Mouse (Mus musculus) Patski (cell line): ENCODE results near the gene Rer1. TPM values are rescaled to one million over a fixed set of nuclear protein-coding genes. Genes with fewer than 3 reads are reported as not detected.

Experiments used
- ATAC-seq: fragments of 100-300 bp; one replicate; pipeline ENCODE4 v1.8.0; 2021
- CTCF ChIA-PET: fragments of 350-600 bp; sonication (Branson Sonifier 250); formaldehyde crosslinking; loops from one replicate; lab custom pipeline; 2022; ENCODE audit warnings: inconsistent platforms; lab: Charles Lee
- POLR2A ChIA-PET: fragments of 350-600 bp; sonication (Branson Sonifier 250); formaldehyde crosslinking; loops from one replicate; lab custom pipeline; 2022; ENCODE audit warnings: antibody characterized with exemption, inconsistent platforms; lab: Charles Lee
- DNase-seq: peaks from one replicate; pipeline ENCODE4 v3.0.0-alpha.2; 2011; ENCODE audit warnings: low read depth, low spot score
- H3K27me3 ChIP-seq: fragments of 371-371 bp; one replicate; pipeline ENCODE4 v1.5.1; 2021
- CTCF ChIP-seq: fragments of 100-300 bp; IDR thresholded peaks from one replicate; pipeline ENCODE4 v1.5.1; 2021
- in situ Hi-C: fragments of 300-500 bp; cut with MboI; formaldehyde crosslinking; loops from 3 replicates; pipeline ENCODE4 v1.11.1; 2018; ENCODE audit warnings: low pct_unique_long_range_greater_than_20kb, mixed read lengths
- polyA plus RNA-seq: library from polyadenylated mRNA; unstranded; gene quantifications from one replicate; pipeline ENCODE4 v1.2.3, GENCODE M21; 2021

The Rer1 gene
- polyA plus RNA-seq, 1 experiment from 2014 or later, result 91.9 TPM

GRCm38 (mm10) chr4:155126194-155126593 is 40.0 kb upstream of the Rer1 start:
- POLR2A ChIA-PET, result no interaction called here
- ATAC-seq (no peak), DNase-seq (no peak)
- CTCF ChIA-PET, result no interaction called here
- in situ Hi-C loops, result no loop called here
- H3K27me3 ChIP-seq, result no peaks in the 10 kb centered on the region
- TF ChIP-seq CTCF, result no peak

- in situ Hi-C loops, result no loop called here
- no peaks in the 10 kb centered on the region for H3K27me3 ChIP-seq
- ChIA-PET POLR2A (no interaction called here), CTCF (interaction anchor here (2.4 kb wide), 1 partner anchor 21 kb away, joined by 5 read pairs; no protein-coding TSS in a partner anchor)
- DNase-seq (no peak), ATAC-seq (no peak)
- no peak for TF ChIP-seq CTCF
Measured at GRCm38 (mm10) chr4:155125310-155125709, 39.1 kb upstream of the Rer1 start.

GRCm38 (mm10) chr4:155123868-155124534 is 37.8 kb upstream of the Rer1 start:
- ChIA-PET CTCF (interaction anchor here (0.8 to 2.4 kb wide), 4 partner anchors 14 to 28 kb away, joined by 3 to 5 read pairs (median 4); no protein-coding TSS in a partner anchor), POLR2A (no interaction called here)
- no peaks in the 10 kb centered on the region for H3K27me3 ChIP-seq
- DNase-seq (no peak), ATAC-seq (no peak)
- TF ChIP-seq CTCF, result no peak
- in situ Hi-C loops, result no loop called here

GRCm38 (mm10) chr4:155122444-155123040 is 36.4 kb upstream of the Rer1 start:
- DNase-seq (no peak), ATAC-seq (no peak)
- POLR2A ChIA-PET, result interaction anchor here (0.6 kb wide), 1 partner anchor 22 kb away, joined by 3 read pairs; no protein-coding TSS in a partner anchor
- TF ChIP-seq CTCF, result no peak
- in situ Hi-C loops, result no loop called here
- no peaks in the 10 kb centered on the region for H3K27me3 ChIP-seq
- CTCF ChIA-PET, result interaction anchor here (1.0 to 2.4 kb wide), 3 partner anchors 13 to 18 kb away, joined by 3 to 5 read pairs (median 3); no protein-coding TSS in a partner anchor

- DNase-seq, result no peak
- CTCF ChIA-PET, result interaction anchor here (1.0 to 1.8 kb wide), 2 partner anchors 12 to 16 kb away, joined by 3 read pairs; no protein-coding TSS in a partner anchor
- POLR2A ChIA-PET, result no interaction called here
- no peaks in the 10 kb centered on the region for H3K27me3 ChIP-seq
- in situ Hi-C loops, result no loop called here
- no peak for TF ChIP-seq CTCF
- ATAC-seq, result no peak
Measured at GRCm38 (mm10) chr4:155121915-155122443, 35.8 kb upstream of the Rer1 start.

- no peaks in the 10 kb centered on the region for H3K27me3 ChIP-seq
- no peak for TF ChIP-seq CTCF
- in situ Hi-C loops, result no loop called here
- ChIA-PET POLR2A (interaction anchor here (0.6 to 1.5 kb wide), 2 partner anchors 13 to 99 kb away, joined by 3 read pairs; no protein-coding TSS in a partner anchor), CTCF (no interaction called here)
- ATAC-seq (no peak), DNase-seq (no peak)
Measured at GRCm38 (mm10) chr4:155121222-155121621, 35.0 kb upstream of the Rer1 start.

GRCm38 (mm10) chr4:155120583-155120982 is 34.4 kb upstream of the Rer1 start:
- ATAC-seq, result no peak
- no peak for TF ChIP-seq CTCF
- ChIA-PET CTCF (no interaction called here), POLR2A (interaction anchor here (1.5 kb wide), 1 partner anchor 14 kb away, joined by 3 read pairs; no protein-coding TSS in a partner anchor)
- no peaks in the 10 kb centered on the region for H3K27me3 ChIP-seq
- DNase-seq, result no peak
- in situ Hi-C loops, result no loop called here

GRCm38 (mm10) chr4:155120038-155120437 is 33.9 kb upstream of the Rer1 start:
- no peaks in the 10 kb centered on the region for H3K27me3 ChIP-seq
- in situ Hi-C loops, result no loop called here
- no peak for DNase-seq
- CTCF ChIA-PET, result no interaction called here
- no peak for ATAC-seq
- no peak for TF ChIP-seq CTCF
- POLR2A ChIA-PET, result interaction anchor here (0.8 to 1.5 kb wide), 2 partner anchors 10 to 14 kb away, joined by 3 read pairs; no protein-coding TSS in a partner anchor

- in situ Hi-C loops, result no loop called here
- ChIA-PET POLR2A (no interaction called here), CTCF (no interaction called here)
- ATAC-seq (no peak), DNase-seq (no peak)
- no peak for TF ChIP-seq CTCF
- no peaks in the 10 kb centered on the region for H3K27me3 ChIP-seq
Measured at GRCm38 (mm10) chr4:155118278-155118677, 32.1 kb upstream of the Rer1 start.

- no peak for DNase-seq
- in situ Hi-C loops, result no loop called here
- no peaks in the 10 kb centered on the region for H3K27me3 ChIP-seq
- TF ChIP-seq CTCF, result no peak
- POLR2A ChIA-PET, result no interaction called here
- CTCF ChIA-PET, result no interaction called here
- ATAC-seq, result no peak
Measured at GRCm38 (mm10) chr4:155117396-155117978, 31.3 kb upstream of the Rer1 start.
